Mouse (Mus musculus): ENCODE data around the gene Nr4a1.
A peak's percentile ranks its signal among the peaks of the same experiment; 100 is the strongest.

The Nr4a1 gene

GRCm38 (mm10) chr15:101253886-101254795 lies at the start of gene Nr4a1:
Gene Nr4a1, plus strand, starts transcription at chr15:101254269.
- no peak for DNase-seq (ENCODE audit: low read depth, low spot score)

GRCm38 (mm10) chr15:101204781-101205180 lies 49.3 kb upstream of the Nr4a1 start:
- no peak for DNase-seq (ENCODE audit: low read depth, low spot score)

DNA sequence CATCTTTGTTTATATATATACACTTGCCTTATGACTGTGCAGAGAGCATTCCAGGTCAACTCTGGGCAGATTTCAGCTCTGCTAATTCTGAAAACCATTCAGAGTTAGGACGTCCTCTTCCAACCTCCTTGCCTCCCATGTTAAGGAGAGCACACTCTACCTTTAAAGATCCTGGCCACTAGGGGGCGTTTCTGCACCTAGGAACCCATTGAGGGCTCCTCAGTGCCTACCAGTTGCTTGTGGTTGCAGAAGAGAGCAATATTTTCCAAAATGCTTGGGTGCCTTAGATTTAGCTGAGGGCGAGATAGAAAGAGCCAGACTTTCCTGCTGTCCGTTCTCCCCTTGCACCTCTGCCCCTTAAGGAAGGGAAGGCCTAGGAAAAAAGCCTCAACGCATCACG lies 43.8 kb upstream of the Nr4a1 start:
- no peak for DNase-seq (ENCODE audit: low read depth, low spot score)

GRCm38 (mm10) chr15:101210998-101211613 lies 43.0 kb upstream of the Nr4a1 start:
- DNase-seq (ENCODE audit: low read depth, low spot score), result no peak

GRCm38 (mm10) chr15:101212435-101212834 lies 41.6 kb upstream of the Nr4a1 start:
- no peak for DNase-seq (ENCODE audit: low read depth, low spot score)

GRCm38 (mm10) chr15:101215136-101215535 lies 38.9 kb upstream of the Nr4a1 start:
- no peak for DNase-seq (ENCODE audit: low read depth, low spot score)

GRCm38 (mm10) chr15:101216036-101216435 lies 38.0 kb upstream of the Nr4a1 start:
- DNase-seq (ENCODE audit: low read depth, low spot score), result no peak

DNA sequence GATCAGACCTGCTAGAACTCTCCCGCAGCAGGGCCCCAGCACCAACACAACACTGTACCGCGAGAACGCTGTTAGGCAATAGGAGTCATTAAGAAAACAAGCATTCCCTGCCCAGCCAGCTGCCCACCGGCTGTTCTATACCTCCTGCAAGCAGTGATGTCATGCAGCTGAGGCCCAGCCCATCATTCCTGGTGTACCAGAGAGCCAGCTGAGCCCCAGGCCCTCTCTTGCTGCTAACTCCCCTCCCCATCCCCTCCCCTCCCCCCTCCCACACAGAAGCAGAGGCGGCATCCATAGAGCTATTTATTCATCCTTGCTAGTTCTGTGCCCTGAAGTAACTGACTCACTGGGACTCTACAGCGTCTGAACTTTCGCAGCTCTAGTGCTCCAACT lies 33.2 kb upstream of the Nr4a1 start:
- DNase-seq (ENCODE audit: low read depth, low spot score), result no peak

GRCm38 (mm10) chr15:101221298-101222104 lies 32.6 kb upstream of the Nr4a1 start:
- DNase-seq (ENCODE audit: low read depth, low spot score), result no peak

- no peak for DNase-seq (ENCODE audit: low read depth, low spot score)
Observed at GRCm38 (mm10) chr15:101222897-101223482, 31.1 kb upstream of the Nr4a1 start.

GRCm38 (mm10) chr15:101223596-101223995 lies 30.5 kb upstream of the Nr4a1 start:
- no peak for DNase-seq (ENCODE audit: low read depth, low spot score)

DNA sequence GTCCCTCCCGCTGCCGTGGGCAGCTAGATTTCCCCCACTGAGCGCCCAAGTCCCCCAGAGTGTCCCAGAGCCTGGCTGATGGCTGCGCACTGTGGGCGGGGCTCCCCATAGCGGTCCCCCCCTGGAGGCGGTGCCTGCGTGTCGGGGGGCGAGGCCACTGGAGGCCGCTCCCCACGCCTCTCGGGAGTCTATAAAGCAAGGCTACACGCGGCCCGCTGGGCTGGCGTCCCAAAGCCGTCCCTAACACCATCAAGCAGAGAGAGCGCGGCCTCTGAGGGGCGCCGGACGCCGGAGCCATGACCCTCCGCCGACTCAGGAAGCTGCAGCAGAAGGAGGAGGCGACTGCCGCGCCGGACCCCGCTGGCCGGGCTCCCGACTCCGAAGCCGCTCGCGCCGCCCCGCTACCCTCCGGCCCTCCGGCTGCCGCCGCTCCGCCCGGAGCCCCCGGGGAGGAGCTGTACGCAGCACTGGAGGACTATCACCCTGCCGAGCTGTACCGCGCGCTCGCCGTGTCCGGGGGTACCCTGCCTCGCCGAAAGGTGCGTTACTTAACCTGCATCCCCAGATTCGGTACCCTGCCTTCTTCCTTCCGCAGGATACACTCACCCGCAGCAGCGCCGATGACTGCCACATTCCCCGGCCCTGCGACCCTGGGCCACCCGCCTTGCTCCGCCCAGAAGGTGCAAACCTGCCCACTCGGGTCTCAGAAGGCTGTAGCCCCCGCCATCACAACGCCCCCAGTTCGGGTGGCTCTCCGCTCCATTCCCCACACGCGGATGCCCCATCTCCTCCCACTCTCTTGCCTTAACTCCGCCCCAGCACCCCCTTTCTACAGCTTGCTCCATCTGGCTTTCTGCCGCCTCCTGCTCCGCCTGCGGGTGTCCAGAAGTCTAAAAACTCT lies 29.8 kb upstream of the Nr4a1 start, which contains the start of gene Grasp:
TSS of gene Grasp (plus strand) at position 183 of the 901 bp plus-strand sequence.
- peak; percentile 45 for DNase-seq (ENCODE audit: low read depth, low spot score)

DNA sequence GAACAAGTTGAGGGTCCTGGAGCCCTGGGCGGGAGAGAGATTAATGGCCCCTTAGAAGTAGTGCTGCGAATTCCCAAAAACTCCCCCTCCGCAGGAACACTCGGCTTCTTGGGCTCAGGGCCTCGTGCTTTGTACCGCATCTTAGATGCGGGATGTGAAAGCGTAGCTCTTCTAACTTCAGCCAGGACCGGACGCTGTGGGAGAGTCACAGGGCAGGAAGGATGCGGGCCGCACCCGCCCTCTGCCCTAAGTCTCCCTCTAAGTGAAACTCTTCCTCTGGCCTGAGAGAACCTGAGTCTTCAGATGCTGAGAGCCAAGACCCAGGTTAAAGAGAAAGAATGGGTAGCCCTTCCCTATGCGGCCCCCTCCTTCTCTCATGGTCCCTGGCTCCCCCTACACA lies 29.1 kb upstream of the Nr4a1 start:
- no peak for DNase-seq (ENCODE audit: low read depth, low spot score)

DNA sequence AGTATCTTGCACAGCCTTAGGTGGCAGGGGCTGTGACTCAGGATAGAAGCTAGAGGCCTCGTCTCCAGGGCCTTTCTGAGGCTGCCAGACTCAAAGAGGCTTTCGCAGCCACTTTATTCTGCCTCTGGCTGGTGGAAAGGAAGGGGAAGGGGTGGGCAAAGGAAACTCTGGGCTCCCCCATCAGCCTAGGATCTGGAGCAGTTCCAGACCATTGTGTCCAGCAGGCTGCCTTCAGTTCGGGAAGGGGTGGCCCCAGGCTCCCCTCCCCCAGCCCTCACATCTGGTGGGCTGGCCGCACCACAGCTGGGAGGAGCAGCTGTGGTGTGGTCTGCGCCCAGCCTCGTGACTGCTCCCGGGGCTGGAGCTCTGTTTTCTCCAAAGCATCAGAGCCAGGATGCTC lies 26.1 kb upstream of the Nr4a1 start:
- DNase-seq (ENCODE audit: low read depth, low spot score), result no peak

DNA sequence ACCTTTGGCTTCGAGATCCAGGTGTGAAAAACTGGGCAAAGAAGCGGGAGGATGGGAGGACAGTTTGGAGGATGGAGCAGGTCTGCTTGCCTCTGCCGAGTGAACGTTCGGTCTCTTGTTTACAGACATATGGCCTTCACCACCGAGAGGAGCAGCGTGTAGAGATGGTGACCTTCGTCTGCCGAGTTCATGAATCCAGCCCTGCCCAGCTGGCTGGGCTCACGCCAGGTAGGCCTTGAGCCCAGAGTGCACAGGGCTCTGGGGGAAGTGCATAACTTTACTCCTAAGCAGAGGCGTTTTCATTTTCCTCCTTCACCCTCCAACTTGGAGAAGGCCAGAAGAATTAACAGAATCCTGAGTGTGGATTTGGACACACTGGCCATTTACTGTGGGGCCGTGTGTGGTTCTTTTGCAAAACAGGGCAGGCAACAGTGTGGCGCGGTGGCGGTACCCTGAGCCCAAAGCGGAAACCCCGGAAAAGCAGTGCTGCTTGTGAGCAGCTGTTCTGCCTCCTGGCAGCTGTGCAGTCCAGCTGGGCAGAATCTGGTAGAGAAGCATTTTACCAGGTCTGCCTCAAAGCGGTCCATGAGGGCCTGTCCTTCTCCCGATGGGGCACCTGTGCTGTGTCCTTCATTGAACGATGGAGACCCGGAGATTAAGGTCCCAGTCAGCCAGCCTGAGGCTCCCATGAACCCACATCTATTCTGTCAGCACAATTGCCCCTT lies 25.0 kb upstream of the Nr4a1 start:
- no peak for DNase-seq (ENCODE audit: low read depth, low spot score)

DNA sequence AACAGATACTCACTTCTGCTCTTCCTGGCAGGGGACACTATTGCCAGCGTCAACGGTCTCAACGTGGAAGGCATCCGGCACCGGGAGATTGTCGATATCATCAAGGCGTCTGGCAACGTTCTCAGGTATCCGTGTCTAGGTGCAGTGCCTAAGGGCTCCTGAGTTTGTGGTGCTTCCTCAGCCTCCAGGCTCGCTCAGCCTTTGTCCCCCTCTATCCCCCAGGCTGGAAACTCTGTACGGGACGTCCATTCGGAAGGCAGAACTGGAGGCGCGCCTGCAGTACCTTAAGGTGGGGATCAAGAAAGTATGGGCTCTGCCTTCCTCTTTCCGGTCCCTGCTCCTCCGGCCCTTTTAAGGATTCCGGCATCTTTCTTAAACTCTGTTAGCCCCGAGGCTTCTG lies 23.6 kb upstream of the Nr4a1 start:
- no peak for DNase-seq (ENCODE audit: low read depth, low spot score)

DNA sequence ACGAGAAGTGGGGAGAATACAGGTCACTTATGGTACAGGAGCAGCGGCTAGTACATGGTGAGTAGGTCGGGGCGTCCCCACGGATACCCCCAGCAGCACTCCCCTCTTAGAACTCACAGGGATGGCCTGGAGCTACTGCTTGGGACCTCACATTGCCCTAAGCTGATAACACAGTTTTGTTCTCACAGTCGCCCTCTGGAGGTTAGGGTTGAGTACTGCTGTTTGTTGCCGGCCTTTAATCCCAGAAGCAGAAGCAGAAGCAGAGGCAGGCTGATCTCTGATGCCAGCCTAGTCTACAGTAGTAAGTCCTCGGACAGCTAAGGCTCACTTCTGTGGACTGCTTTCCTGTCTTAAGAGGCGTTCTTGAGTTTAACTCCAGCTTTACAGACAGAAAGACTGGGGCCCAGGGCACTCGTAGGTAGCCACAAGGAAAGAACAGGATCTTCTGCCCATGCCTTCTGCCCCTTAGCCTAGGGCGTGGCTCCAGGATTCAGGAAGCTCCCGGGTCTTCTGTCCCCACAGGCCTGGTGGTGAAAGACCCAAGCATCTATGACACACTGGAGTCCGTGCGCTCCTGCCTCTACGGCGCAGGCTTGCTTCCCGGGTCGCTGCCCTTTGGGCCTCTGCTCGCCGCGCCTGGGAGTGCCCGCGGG lies 22.9 kb upstream of the Nr4a1 start:
- no peak for DNase-seq (ENCODE audit: low read depth, low spot score)

- no peak for DNase-seq (ENCODE audit: low read depth, low spot score)
Observed at GRCm38 (mm10) chr15:101231648-101232180, 22.4 kb upstream of the Nr4a1 start.

DNA sequence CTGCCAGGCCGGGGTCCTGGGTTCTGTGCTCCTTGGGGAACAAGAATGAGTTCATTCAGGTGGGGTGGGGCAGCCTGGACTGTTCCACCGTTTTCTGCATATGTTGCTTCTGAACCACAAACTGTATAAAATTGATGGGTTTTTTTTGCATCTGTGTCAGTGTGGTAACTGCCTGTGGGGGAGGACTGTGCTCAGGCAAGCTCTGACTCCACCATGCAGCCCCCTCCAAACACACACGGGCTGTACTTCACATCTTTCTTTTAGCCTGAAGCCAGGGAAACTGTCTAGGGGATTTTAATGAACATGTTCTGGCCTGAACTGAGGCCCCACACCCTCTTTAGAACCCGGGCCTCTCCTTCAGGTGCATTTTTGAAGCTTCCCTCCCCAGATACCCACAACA lies 21.5 kb upstream of the Nr4a1 start:
- DNase-seq (ENCODE audit: low read depth, low spot score), result no peak

Data from brain, embryonic 18.5 days (tissue).